Mouse (Mus musculus) intestine, postnatal 0 days (tissue): ENCODE data around the gene Pitx2. TPM values are rescaled to one million over a fixed set of nuclear protein-coding genes. Genes with fewer than 3 reads are reported as not detected.

ENCODE experiments used
- ATAC-seq: fragments of 200-750 bp; cut with Nextera tagmentation; 2 replicates; pipeline ENCODE4 v1.8.0; 2017; ENCODE audit warnings: mild to moderate bottlenecking, moderate TSS enrichment, moderate library complexity
- H3K27ac ChIP-seq: fragments of 300-500 bp; sonication (generic); 2 replicates; pipeline ENCODE4 v1.5.1; 2014; ENCODE audit warnings: mild to moderate bottlenecking, low read depth, low read length, moderate library complexity
- H3K27me3 ChIP-seq: fragments of 300-500 bp; sonication (generic); replicated peaks from 2 replicates; pipeline ENCODE4 v1.6.1; 2014; ENCODE audit warnings: low read length, mixed read lengths; ENCODE audit not compliant: control insufficient read depth, insufficient read depth
- H3K36me3 ChIP-seq: fragments of 300-500 bp; sonication (generic); 2 replicates; pipeline ENCODE4 v1.6.1; 2014; ENCODE audit warnings: mild to moderate bottlenecking, moderate library complexity; ENCODE audit not compliant: control insufficient read depth, insufficient read depth
- H3K4me1 ChIP-seq: fragments of 300-500 bp; sonication (generic); replicated peaks from 2 replicates; pipeline ENCODE4 v1.6.1; 2014; ENCODE audit warnings: antibody characterized with exemption, low read length, mixed read lengths; ENCODE audit not compliant: control insufficient read depth, insufficient read depth
- H3K4me2 ChIP-seq: fragments of 300-500 bp; sonication (generic); replicated peaks from 2 replicates; pipeline ENCODE4 v1.6.1; 2014; ENCODE audit warnings: low read depth, mild to moderate bottlenecking, moderate library complexity
- H3K4me3 ChIP-seq: fragments of 300-500 bp; sonication (generic); 2 replicates; pipeline ENCODE4 v1.5.1; 2014; ENCODE audit warnings: low read depth, low read length
- H3K9ac ChIP-seq: fragments of 300-500 bp; sonication (generic); 2 replicates; pipeline ENCODE4 v1.6.1; 2014; ENCODE audit warnings: mild to moderate bottlenecking, low read depth, low read length
- H3K9me3 ChIP-seq: fragments of 300-500 bp; sonication (generic); 2 replicates; pipeline ENCODE4 v1.6.1; 2016; ENCODE audit warnings: mixed run types; ENCODE audit not compliant: control insufficient read depth
- CTCF ChIP-seq: sonication (generic); IDR thresholded peaks from 2 replicates; pipeline ENCODE4 v1.5.1; 2016; ENCODE audit warnings: low read depth, mild to moderate bottlenecking, control low read depth, antibody characterized with exemption, moderate library complexity
- WGBS: fragments of 180-500 bp; shearing (Covaris S2); extraction: QIAGEN DNeasy Blood & Tissue Kit; methylation state at CpG from one replicate; pipeline ENCODE4 v1.1.7; 2014; 5-methylcytosine and 5-hydroxymethylcytosine counted together
- polyA plus RNA-seq: library from polyadenylated mRNA; unstranded; fragments of >200 nt; fragmentation: Nextera tagmentation; extraction: Ambion mirVana; gene quantifications from 2 replicates; pipeline ENCODE4 v1.2.1, GENCODE M21; 2015

The Pitx2 gene
- polyA plus RNA-seq, 1 experiment from 2014 or later: 18.3 TPM

DNA sequence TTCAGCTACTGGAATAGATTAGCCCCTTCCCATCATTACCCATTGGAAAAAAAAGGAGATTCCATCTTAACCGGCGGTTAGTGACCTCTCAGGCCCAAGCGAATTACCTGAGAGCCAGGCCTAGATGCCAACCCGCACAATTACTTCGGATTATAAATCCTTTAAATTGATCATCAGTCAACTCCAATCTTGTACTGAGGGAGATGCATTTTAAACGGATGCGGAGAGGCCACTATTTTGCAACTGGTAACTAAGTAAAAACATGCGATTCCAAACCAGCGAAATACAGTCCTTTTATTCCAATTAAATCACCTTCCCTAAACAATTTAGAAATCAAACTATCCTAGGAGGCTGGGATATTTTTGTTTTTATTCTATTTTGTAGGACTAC lies 818 bp downstream of the Pitx2 start:
- Histone ChIP-seq H3K4me2 (peak overlapping the region; percentile 88), H3K4me1 (peaks cover 4% of the 10 kb centered on the region; the same call in 1 of the 2 replicates), H3K9ac (no peak overlapping the region), H3K36me3 (no peaks in the 10 kb centered on the region), H3K4me3 (peak overlapping the region; percentile 54), H3K27me3 (peaks cover 92% of the 10 kb centered on the region), H3K9me3 (no peaks in the 10 kb centered on the region), H3K27ac (no peak overlapping the region)
- ATAC-seq: no peak
- 34% methylated on average over 9 of the region's 9 CpGs for WGBS
- TF ChIP-seq CTCF: no peak

DNA sequence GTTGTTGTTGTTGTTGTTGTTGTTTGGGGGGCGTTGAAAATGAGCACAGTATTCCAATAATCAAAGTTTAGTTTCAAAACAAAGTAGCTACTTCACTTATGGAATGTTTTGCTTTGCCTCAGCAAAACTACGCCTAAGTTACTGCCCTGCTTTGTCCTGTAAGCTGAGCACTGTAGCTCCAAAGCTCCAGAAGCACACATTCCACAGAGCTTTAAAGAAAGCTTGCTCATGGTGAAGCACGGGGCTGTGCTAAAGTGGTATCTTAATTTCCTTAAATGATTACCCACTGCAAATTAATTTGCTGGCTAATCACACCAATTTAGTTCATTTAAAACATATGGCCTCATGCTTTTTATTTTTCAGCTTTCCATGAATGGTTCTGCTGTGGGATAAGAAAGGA lies 1.5 kb downstream of the Pitx2 start:
- WGBS: 24% methylated on average over 3 of the region's 3 CpGs
- 0 out of 2 replicates have a peak overlapping the region, but pooled peaks have one; percentile 0 for H3K4me3 ChIP-seq
- no peak overlapping the region for H3K9ac ChIP-seq
- TF ChIP-seq CTCF: no peak
- peaks cover 4% of the 10 kb centered on the region; the same call in 1 of the 2 replicates for H3K4me1 ChIP-seq
- H3K36me3 ChIP-seq: no peaks in the 10 kb centered on the region
- no peak overlapping the region for H3K27ac ChIP-seq
- peaks cover 93% of the 10 kb centered on the region for H3K27me3 ChIP-seq
- H3K4me2 ChIP-seq: no peak overlapping the region
- no peaks in the 10 kb centered on the region for H3K9me3 ChIP-seq
- no peak for ATAC-seq

DNA sequence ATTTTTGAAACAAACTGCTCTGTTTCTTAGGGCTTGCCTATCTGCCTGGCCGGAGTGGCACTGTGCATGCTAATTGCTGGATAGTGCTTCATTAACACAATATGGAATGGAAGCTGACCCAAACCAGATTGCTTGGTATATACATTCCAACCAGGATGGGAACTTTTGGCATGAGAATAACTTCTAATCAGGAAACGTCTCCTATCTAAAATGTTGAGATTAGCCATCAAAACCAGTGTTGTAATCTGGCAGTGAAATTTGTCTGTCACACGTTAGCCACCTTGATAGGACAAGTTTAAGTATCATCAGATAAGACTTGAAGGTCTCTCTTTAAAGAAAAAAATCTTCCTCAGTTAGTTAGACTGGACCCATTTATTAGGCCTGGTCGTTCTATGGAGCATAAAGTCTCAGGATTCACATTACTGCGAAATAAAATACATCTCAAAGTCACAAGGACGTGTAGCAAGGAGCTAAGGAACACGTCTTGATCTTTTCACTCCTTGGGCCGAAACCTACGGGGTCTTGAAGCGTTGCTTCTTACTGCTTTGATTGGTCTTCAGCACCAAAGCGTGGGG lies 2.1 kb downstream of the Pitx2 start:
- ATAC-seq: no peak
- no peak for TF ChIP-seq CTCF
- Histone ChIP-seq H3K4me3 (0 out of 2 replicates have a peak overlapping the region, but pooled peaks have one; percentile 11), H3K4me1 (peaks cover 4% of the 10 kb centered on the region; the same call in 1 of the 2 replicates), H3K4me2 (no peak overlapping the region), H3K36me3 (no peaks in the 10 kb centered on the region), H3K27me3 (peaks cover 89% of the 10 kb centered on the region), H3K9me3 (no peaks in the 10 kb centered on the region), H3K9ac (no peak overlapping the region), H3K27ac (no peak overlapping the region)
- 57% methylated on average over 11 of the region's 11 CpGs for WGBS

DNA sequence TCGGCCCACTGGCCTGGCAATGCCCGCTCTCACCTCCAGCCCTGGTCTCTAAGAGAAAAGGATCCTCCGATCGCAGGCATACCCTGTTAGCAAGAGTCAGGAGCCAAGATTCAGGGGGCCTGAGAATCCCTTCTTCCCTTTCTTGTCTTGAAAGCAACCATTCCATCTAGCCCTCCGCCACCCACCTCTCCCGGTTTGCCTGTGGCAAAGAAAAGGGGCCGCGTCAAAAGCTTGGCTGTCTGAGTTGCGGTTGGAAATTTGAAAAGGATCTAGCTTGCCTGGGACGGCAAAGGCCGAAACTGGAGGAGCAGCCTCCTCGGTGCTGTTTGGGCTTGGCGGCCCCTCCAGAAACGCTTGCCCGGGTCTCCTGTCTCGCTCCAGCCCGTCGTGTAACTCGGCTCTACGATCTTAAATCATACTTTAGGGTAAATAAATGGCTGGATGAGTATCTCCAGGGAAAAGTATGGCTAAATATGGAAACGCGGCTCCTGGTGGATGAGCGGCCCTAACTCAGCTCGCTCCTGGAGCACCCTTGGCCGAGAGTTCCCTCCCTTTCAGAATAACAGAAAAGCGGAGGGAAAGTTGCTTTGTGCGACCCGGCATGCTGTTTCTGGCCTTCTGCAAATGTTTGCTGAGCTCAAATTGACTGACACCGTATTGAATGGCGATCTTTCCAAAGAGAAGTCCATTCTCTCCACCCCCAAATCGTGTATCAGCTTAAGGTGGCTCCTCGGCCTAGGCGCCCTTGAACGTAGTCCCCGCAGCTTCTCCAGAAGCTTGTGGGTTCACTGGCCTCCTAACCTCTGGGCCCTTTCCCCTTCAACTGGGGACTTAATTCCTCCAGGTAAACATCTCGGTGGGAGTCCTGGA lies 3.4 kb downstream of the Pitx2 start:
- Histone ChIP-seq H3K27ac (no peak overlapping the region), H3K36me3 (no peaks in the 10 kb centered on the region), H3K9me3 (no peaks in the 10 kb centered on the region), H3K27me3 (peaks cover 89% of the 10 kb centered on the region), H3K4me3 (peak overlapping the region; percentile 44; the same call in 1 of the 2 replicates), H3K4me1 (peaks cover 4% of the 10 kb centered on the region; the same call in 1 of the 2 replicates), H3K4me2 (peak overlapping the region; percentile 78), H3K9ac (0 out of 2 replicates have a peak overlapping the region, but pooled peaks have one; percentile 26)
- 44% methylated on average over 36 of the region's 36 CpGs for WGBS
- no peak for TF ChIP-seq CTCF
- ATAC-seq: no peak

DNA sequence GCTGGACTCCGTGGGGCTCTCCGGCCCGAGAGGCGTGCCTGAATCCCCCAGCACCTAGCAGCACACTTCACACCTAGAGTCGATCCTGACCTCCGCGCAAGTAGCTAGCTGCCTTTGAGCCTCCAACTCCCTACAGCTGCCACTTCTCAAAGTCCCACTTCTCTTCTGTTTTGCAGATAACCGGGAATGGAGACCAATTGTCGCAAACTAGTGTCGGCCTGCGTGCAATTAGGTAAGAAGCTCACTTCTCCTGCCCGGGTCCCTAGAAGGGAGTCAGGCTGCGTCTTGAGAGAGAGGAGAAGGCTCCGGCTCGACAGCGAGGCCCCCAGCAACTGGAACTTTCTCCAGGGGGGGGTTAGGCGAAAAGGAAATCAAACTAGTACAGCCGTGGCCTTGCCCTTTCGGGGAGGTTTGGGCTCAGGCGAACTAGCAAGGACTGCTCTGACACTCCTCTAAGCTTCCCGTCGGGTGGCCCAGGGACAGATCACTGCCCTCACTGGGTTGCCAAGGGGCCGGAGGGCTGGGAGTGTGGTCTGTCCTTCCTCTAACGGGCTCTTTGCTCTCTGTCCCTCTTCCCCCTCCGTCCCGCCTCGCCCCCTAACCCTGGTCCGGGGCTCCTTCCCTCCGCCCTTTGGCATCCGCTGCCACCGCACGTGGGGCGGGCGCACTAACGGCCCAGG lies 4.2 kb downstream of the Pitx2 start:
- WGBS: 25% methylated on average over 35 of the region's 35 CpGs
- Histone ChIP-seq H3K4me1 (peaks cover 4% of the 10 kb centered on the region; the same call in 1 of the 2 replicates), H3K27ac (no peak overlapping the region), H3K4me3 (peak overlapping the region; percentile 44), H3K9ac (no peak overlapping the region), H3K36me3 (no peaks in the 10 kb centered on the region), H3K9me3 (no peaks in the 10 kb centered on the region), H3K27me3 (peaks cover 90% of the 10 kb centered on the region), H3K4me2 (peak overlapping the region; percentile 78)
- ATAC-seq: peak; percentile 27; the same call in 1 of the 2 replicates
- TF ChIP-seq CTCF: no peak
